Mouse (Mus musculus) embryo, embryonic 9.5 days (tissue): ENCODE measurements around the gene Grik4.

Experiments
- DNase-seq: peaks from one replicate; pipeline ENCODE4 v3.0.0-alpha.2; 2017; ENCODE audit errors: extremely low spot score

Gene Grik4

GRCm38 (mm10) chr9:42898091-42898591 is 46.2 kb downstream of the Grik4 start:
- DNase-seq: peak; percentile 57

GRCm38 (mm10) chr9:42897361-42898051 is 46.8 kb downstream of the Grik4 start:
- DNase-seq: peak; percentile 63

- DNase-seq: peak; percentile 40
Measured at GRCm38 (mm10) chr9:42896421-42897210, 47.7 kb downstream of the Grik4 start.

- DNase-seq: no peak
Measured at GRCm38 (mm10) chr9:42892765-42893164, 51.5 kb downstream of the Grik4 start.

GRCm38 (mm10) chr9:42887930-42888329 is 56.4 kb downstream of the Grik4 start:
- no peak for DNase-seq

GRCm38 (mm10) chr9:42886112-42886766 is 58.1 kb downstream of the Grik4 start:
- DNase-seq: no peak

- DNase-seq: no peak
Measured at GRCm38 (mm10) chr9:42885566-42885965, 58.7 kb downstream of the Grik4 start.

GRCm38 (mm10) chr9:42885123-42885522 is 59.2 kb downstream of the Grik4 start:
- DNase-seq: no peak

GRCm38 (mm10) chr9:42883006-42883759 is 61.1 kb downstream of the Grik4 start:
- DNase-seq: no peak

- no peak for DNase-seq
Measured at GRCm38 (mm10) chr9:42882313-42882712, 62.0 kb downstream of the Grik4 start.

GRCm38 (mm10) chr9:42881040-42881439 is 63.3 kb downstream of the Grik4 start:
- no peak for DNase-seq

- DNase-seq: no peak
Measured at GRCm38 (mm10) chr9:42878401-42878800, 65.9 kb downstream of the Grik4 start.

GRCm38 (mm10) chr9:42872885-42873284 is 71.4 kb downstream of the Grik4 start:
- DNase-seq: no peak

- DNase-seq: no peak
Measured at GRCm38 (mm10) chr9:42871681-42872080, 72.6 kb downstream of the Grik4 start.

- no peak for DNase-seq
Measured at GRCm38 (mm10) chr9:42870257-42870656, 74.0 kb downstream of the Grik4 start.

GRCm38 (mm10) chr9:42868508-42868907 is 75.8 kb downstream of the Grik4 start:
- DNase-seq: no peak

- DNase-seq: no peak
Measured at GRCm38 (mm10) chr9:42866650-42867049, 77.6 kb downstream of the Grik4 start.

GRCm38 (mm10) chr9:42865036-42865829 is 79.1 kb downstream of the Grik4 start:
- DNase-seq: peak; percentile 37

GRCm38 (mm10) chr9:42863360-42863759 is 80.9 kb downstream of the Grik4 start:
- no peak for DNase-seq

- no peak for DNase-seq
Measured at GRCm38 (mm10) chr9:42861711-42862110, 82.6 kb downstream of the Grik4 start.

- DNase-seq: no peak
Measured at GRCm38 (mm10) chr9:42861238-42861637, 83.1 kb downstream of the Grik4 start.
